Mouse (Mus musculus) kidney, adult 2 months (tissue): ENCODE results near the gene Fxyd3.

ENCODE experiments used
- CTCF ChIP-seq: fragments of 200-500 bp; conservative IDR thresholded peaks from 2 replicates; pipeline ENCODE4 v1.5.1; 2011; ENCODE audit warnings: low read depth, mild to moderate bottlenecking, control low read depth, low read length, moderate library complexity, mixed read lengths; ENCODE audit not compliant: insufficient read depth, insufficient read length
- POLR2A ChIP-seq: fragments of 200-500 bp; IDR thresholded peaks from one replicate; pipeline ENCODE4 v1.6.1; 2011; ENCODE audit warnings: low read depth, low read length, control low read depth

- TF ChIP-seq CTCF = 0 out of 2 replicates have a peak, but pooled peaks have one; percentile 9
- no peak for TF ChIP-seq POLR2A
Observed at GRCm38 (mm10) chr7:31098697-31099611, 22.4 kb upstream of the Fxyd3 start.
